Mouse (Mus musculus): ENCODE results near the gene Angpt4. TPM values are rescaled to one million over a fixed set of nuclear protein-coding genes. Genes with fewer than 3 reads are reported as not detected.

The Angpt4 gene
- polyA plus RNA-seq, 1 experiment, result 0.80 TPM

GRCm38 (mm10) chr2:151963319-151963718 is 52.3 kb downstream of the Angpt4 start:
- Histone ChIP-seq H3K27ac (ENCODE audit: control insufficient read depth, insufficient read depth, low read length) (no peak overlapping the region), H3K27me3 (ENCODE audit: control insufficient read depth, insufficient read depth, low read length) (no peaks in the 10 kb centered on the region), H3K4me3 (ENCODE audit: control insufficient read depth, insufficient read depth, low read length) (no peak overlapping the region), H3K4me1 (replicated peaks; ENCODE audit: control insufficient read depth, insufficient read depth, low read length) (peaks cover 15% of the 10 kb centered on the region), H3K36me3 (ENCODE audit: control insufficient read depth, insufficient read depth, low read length) (no peaks in the 10 kb centered on the region)
- 31% methylated on average over 5 of the region's 5 CpGs for WGBS
- no peak for TF ChIP-seq POLR2A (IDR thresholded peaks at IDR 0.05; ENCODE audit: control insufficient read depth, extremely low read depth, insufficient read depth, low read length, poor library complexity)
- TF ChIP-seq CTCF (IDR thresholded peaks at IDR 0.05; ENCODE audit: borderline replicate concordance, control insufficient read depth, extremely low read depth, insufficient read depth, low read length, poor library complexity), result no peak
- no peak for DNase-seq

- no peak for DNase-seq
- Histone ChIP-seq H3K4me3 (ENCODE audit: control insufficient read depth, insufficient read depth, low read length) (no peak overlapping the region), H3K27ac (ENCODE audit: control insufficient read depth, insufficient read depth, low read length) (no peak overlapping the region), H3K4me1 (replicated peaks; ENCODE audit: control insufficient read depth, insufficient read depth, low read length) (peaks cover 15% of the 10 kb centered on the region), H3K27me3 (ENCODE audit: control insufficient read depth, insufficient read depth, low read length) (no peaks in the 10 kb centered on the region), H3K36me3 (ENCODE audit: control insufficient read depth, insufficient read depth, low read length) (no peaks in the 10 kb centered on the region)
- TF ChIP-seq POLR2A (IDR thresholded peaks at IDR 0.05; ENCODE audit: control insufficient read depth, extremely low read depth, insufficient read depth, low read length, poor library complexity) (no peak), CTCF (IDR thresholded peaks at IDR 0.05; ENCODE audit: borderline replicate concordance, control insufficient read depth, extremely low read depth, insufficient read depth, low read length, poor library complexity) (no peak)
- WGBS, result 81% methylated on average over 9 of the region's 9 CpGs
These were observed 53.0 kb downstream of the Angpt4 start for GRCm38 (mm10) chr2:151964052-151964451.

GRCm38 (mm10) chr2:151967176-151967750 is 56.3 kb downstream of the Angpt4 start:
- peaks cover 5% of the 10 kb centered on the region; the same call in 1 of the 2 replicates for H3K36me3 ChIP-seq (ENCODE audit: control insufficient read depth, insufficient read depth, low read length)
- H3K27me3 ChIP-seq (ENCODE audit: control insufficient read depth, insufficient read depth, low read length), result no peaks in the 10 kb centered on the region
- TF ChIP-seq CTCF (IDR thresholded peaks at IDR 0.05; ENCODE audit: borderline replicate concordance, control insufficient read depth, extremely low read depth, insufficient read depth, low read length, poor library complexity) (no peak), POLR2A (IDR thresholded peaks at IDR 0.05; ENCODE audit: control insufficient read depth, extremely low read depth, insufficient read depth, low read length, poor library complexity) (no peak)
- DNase-seq, result no peak
- H3K4me1 ChIP-seq (replicated peaks; ENCODE audit: control insufficient read depth, insufficient read depth, low read length), result peaks cover 30% of the 10 kb centered on the region
- no peak overlapping the region for H3K4me3 ChIP-seq (ENCODE audit: control insufficient read depth, insufficient read depth, low read length)
- WGBS, result 60% methylated on average over 9 of the region's 9 CpGs
- H3K27ac ChIP-seq (ENCODE audit: control insufficient read depth, insufficient read depth, low read length), result no peak overlapping the region

GRCm38 (mm10) chr2:151967792-151968191 is 56.8 kb downstream of the Angpt4 start:
- no peaks in the 10 kb centered on the region for H3K27me3 ChIP-seq (ENCODE audit: control insufficient read depth, insufficient read depth, low read length)
- WGBS, result 65% methylated on average over 2 of the region's 2 CpGs
- H3K27ac ChIP-seq (ENCODE audit: control insufficient read depth, insufficient read depth, low read length), result no peak overlapping the region
- H3K36me3 ChIP-seq (ENCODE audit: control insufficient read depth, insufficient read depth, low read length), result peaks cover 5% of the 10 kb centered on the region; the same call in 1 of the 2 replicates
- no peak overlapping the region for H3K4me3 ChIP-seq (ENCODE audit: control insufficient read depth, insufficient read depth, low read length)
- no peak for DNase-seq
- H3K4me1 ChIP-seq (replicated peaks; ENCODE audit: control insufficient read depth, insufficient read depth, low read length), result peaks cover 31% of the 10 kb centered on the region
- TF ChIP-seq POLR2A (IDR thresholded peaks at IDR 0.05; ENCODE audit: control insufficient read depth, extremely low read depth, insufficient read depth, low read length, poor library complexity) (no peak), CTCF (IDR thresholded peaks at IDR 0.05; ENCODE audit: borderline replicate concordance, control insufficient read depth, extremely low read depth, insufficient read depth, low read length, poor library complexity) (no peak)

GRCm38 (mm10) chr2:151968451-151968850 is 57.4 kb downstream of the Angpt4 start:
- WGBS, result 62% methylated on average over 8 of the region's 8 CpGs
- H3K27ac ChIP-seq (ENCODE audit: control insufficient read depth, insufficient read depth, low read length), result no peak overlapping the region
- peaks cover 31% of the 10 kb centered on the region for H3K4me1 ChIP-seq (replicated peaks; ENCODE audit: control insufficient read depth, insufficient read depth, low read length)
- peaks cover 5% of the 10 kb centered on the region; the same call in 1 of the 2 replicates for H3K36me3 ChIP-seq (ENCODE audit: control insufficient read depth, insufficient read depth, low read length)
- TF ChIP-seq POLR2A (IDR thresholded peaks at IDR 0.05; ENCODE audit: control insufficient read depth, extremely low read depth, insufficient read depth, low read length, poor library complexity) (no peak), CTCF (IDR thresholded peaks at IDR 0.05; ENCODE audit: borderline replicate concordance, control insufficient read depth, extremely low read depth, insufficient read depth, low read length, poor library complexity) (no peak)
- DNase-seq, result no peak
- H3K27me3 ChIP-seq (ENCODE audit: control insufficient read depth, insufficient read depth, low read length), result no peaks in the 10 kb centered on the region
- no peak overlapping the region for H3K4me3 ChIP-seq (ENCODE audit: control insufficient read depth, insufficient read depth, low read length)

GRCm38 (mm10) chr2:151968986-151969385 is 58.0 kb downstream of the Angpt4 start:
- Histone ChIP-seq H3K4me1 (replicated peaks; ENCODE audit: control insufficient read depth, insufficient read depth, low read length) (peaks cover 36% of the 10 kb centered on the region), H3K27ac (ENCODE audit: control insufficient read depth, insufficient read depth, low read length) (no peak overlapping the region), H3K4me3 (ENCODE audit: control insufficient read depth, insufficient read depth, low read length) (no peak overlapping the region), H3K36me3 (ENCODE audit: control insufficient read depth, insufficient read depth, low read length) (peaks cover 5% of the 10 kb centered on the region; the same call in 1 of the 2 replicates), H3K27me3 (ENCODE audit: control insufficient read depth, insufficient read depth, low read length) (no peaks in the 10 kb centered on the region)
- DNase-seq, result no peak
- 91% methylated on average over 7 of the region's 7 CpGs for WGBS
- TF ChIP-seq CTCF (IDR thresholded peaks at IDR 0.05; ENCODE audit: borderline replicate concordance, control insufficient read depth, extremely low read depth, insufficient read depth, low read length, poor library complexity) (no peak), POLR2A (IDR thresholded peaks at IDR 0.05; ENCODE audit: control insufficient read depth, extremely low read depth, insufficient read depth, low read length, poor library complexity) (no peak)

All from thymus, adult 2 months (tissue).